Mouse (Mus musculus): Measurements from ENCODE around the gene Ciz1.

Ciz1 gene

DNA sequence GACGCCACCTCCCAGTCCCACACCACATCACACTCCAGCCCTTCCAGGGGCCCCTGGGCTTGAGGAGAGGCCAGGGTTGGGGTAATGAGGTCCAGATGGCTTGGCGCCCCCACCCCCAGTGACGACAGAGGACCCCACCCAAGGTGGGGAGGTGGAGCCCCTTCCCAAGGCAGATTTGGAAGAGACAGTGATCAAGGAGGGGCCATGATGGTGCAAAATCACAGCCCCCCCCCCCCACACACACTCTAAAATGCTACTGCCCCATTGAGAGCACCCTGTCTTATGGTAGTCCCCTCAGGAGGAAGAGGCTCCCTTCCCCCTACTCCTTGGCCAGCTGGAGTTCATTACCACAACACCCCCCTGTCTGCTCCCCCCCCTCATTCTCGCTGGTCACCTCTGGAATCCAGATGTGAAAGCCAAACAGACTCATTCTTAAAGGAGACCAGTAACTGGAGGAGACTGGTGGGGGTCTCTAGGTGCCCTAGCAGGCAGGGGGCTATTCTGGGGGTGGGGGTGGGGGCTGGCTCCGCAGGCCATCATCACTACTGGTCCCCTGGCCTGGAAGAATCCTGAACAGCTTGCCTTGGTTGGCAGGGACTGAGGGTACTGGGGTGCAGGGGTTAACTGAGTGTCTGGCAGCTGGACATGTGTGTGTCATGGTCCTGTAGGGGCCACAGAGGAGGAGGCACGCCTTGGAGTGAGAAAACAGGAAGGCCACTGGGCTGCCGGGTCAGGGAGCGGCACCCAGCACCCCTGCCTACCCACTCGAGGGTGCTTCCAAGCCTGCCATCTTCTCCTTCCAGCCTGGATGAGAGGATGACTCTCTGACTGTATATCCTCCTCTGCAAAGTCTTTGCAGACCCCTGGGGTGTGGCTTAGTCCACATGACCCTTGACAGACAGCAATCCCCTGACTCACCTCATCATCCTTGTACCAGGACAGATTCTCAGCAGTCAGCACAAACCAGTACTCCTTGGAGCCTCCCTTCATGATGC is 32.2 kb upstream of the Ciz1 start:
- peak; percentile 48 for DNase-seq (ENCODE audit: low spot score)

- no peak for DNase-seq (ENCODE audit: low spot score)
Observed at GRCm38 (mm10) chr2:32320721-32321120, 31.4 kb upstream of the Ciz1 start.

DNA sequence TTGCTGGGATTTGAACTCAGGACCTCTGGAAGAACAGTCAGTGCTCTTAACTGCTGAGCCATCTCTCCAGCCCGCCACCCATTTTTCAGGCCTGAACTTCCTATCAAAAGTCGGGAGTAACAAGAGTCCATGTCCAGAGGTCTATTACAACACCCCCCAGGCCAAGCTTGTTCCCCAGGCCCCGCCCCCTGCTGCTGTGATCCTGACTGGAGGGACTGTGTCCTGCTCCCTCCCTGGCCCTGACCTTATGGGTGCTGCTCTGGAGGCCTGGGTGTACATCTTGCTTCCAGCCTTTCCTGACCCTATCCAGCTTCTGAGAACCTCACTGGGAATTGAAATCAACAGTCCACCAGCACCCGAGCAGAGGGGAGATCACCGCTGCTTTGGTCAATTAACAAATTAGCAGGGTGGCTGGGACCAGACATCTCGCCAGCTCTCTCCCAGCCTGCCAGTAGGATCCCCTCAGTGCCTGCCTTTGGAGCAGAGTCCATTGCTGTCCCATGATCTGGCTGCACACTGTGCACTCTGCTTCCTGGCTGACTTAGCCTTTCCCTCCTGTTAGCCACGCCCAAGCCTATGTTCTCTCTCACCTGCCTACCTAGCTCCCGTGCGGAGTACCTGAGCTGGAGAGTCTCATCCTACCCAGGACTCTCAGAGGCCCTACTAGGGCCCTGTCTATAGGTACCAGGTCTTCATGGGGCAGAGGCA is 30.4 kb upstream of the Ciz1 start:
- DNase-seq (ENCODE audit: low spot score), result no peak

GRCm38 (mm10) chr2:32322754-32323741 is 29.1 kb upstream of the Ciz1 start:
- DNase-seq (ENCODE audit: low spot score), result no peak

GRCm38 (mm10) chr2:32324322-32324721 is 27.8 kb upstream of the Ciz1 start:
- no peak for DNase-seq (ENCODE audit: low spot score)

GRCm38 (mm10) chr2:32325342-32325741 is 26.8 kb upstream of the Ciz1 start:
- no peak for DNase-seq (ENCODE audit: low spot score)

DNA sequence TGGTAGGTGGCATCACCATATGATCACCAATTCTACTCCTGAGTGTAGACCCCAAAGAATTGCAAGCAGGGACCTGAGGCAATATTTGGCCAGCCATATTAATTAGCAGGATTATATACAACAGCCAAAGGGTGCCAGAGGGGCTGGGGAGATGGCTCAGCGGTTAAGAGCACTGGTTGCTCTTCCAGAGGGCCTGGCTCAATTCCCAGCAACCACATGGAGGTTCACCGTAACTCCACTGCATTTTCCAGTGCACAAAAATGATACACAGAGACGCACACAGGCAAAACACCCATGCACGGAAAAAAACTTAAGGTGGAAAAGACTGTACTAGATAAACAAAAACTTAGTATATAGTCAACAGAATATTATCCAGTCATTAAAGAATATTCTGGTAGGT is 24.9 kb upstream of the Ciz1 start:
- no peak for DNase-seq (ENCODE audit: low spot score)

- DNase-seq (ENCODE audit: low spot score), result no peak
Observed at GRCm38 (mm10) chr2:32328911-32329460, 23.1 kb upstream of the Ciz1 start.

GRCm38 (mm10) chr2:32329531-32329930 is 22.6 kb upstream of the Ciz1 start:
- DNase-seq (ENCODE audit: low spot score), result no peak

GRCm38 (mm10) chr2:32332159-32332558 is 20.0 kb upstream of the Ciz1 start:
- no peak for DNase-seq (ENCODE audit: low spot score)

GRCm38 (mm10) chr2:32335888-32336287 is 16.2 kb upstream of the Ciz1 start:
- DNase-seq (ENCODE audit: low spot score), result no peak

- DNase-seq (ENCODE audit: low spot score), result no peak
Observed at GRCm38 (mm10) chr2:32339912-32340642, 12.1 kb upstream of the Ciz1 start.

GRCm38 (mm10) chr2:32340836-32341633 is 11.1 kb upstream of the Ciz1 start:
- DNase-seq (ENCODE audit: low spot score), result no peak

DNA sequence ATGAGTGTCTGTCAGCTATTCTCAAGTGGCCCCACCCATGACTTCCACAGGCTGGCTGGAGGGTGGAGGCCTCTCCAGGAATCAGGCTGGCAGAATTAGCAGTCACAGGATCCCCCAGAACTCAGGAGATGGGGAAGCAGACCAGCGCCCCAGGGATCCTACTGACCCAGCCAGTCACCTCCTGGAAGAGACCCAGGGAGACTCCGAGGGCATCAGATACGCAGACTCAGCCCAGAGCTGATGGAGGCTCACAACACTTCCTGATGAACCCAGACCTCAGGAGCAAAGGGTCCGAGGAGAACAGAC is 10.5 kb upstream of the Ciz1 start:
- DNase-seq (ENCODE audit: low spot score), result no peak

GRCm38 (mm10) chr2:32342039-32342438 is 10.1 kb upstream of the Ciz1 start:
- DNase-seq (ENCODE audit: low spot score), result no peak

DNA sequence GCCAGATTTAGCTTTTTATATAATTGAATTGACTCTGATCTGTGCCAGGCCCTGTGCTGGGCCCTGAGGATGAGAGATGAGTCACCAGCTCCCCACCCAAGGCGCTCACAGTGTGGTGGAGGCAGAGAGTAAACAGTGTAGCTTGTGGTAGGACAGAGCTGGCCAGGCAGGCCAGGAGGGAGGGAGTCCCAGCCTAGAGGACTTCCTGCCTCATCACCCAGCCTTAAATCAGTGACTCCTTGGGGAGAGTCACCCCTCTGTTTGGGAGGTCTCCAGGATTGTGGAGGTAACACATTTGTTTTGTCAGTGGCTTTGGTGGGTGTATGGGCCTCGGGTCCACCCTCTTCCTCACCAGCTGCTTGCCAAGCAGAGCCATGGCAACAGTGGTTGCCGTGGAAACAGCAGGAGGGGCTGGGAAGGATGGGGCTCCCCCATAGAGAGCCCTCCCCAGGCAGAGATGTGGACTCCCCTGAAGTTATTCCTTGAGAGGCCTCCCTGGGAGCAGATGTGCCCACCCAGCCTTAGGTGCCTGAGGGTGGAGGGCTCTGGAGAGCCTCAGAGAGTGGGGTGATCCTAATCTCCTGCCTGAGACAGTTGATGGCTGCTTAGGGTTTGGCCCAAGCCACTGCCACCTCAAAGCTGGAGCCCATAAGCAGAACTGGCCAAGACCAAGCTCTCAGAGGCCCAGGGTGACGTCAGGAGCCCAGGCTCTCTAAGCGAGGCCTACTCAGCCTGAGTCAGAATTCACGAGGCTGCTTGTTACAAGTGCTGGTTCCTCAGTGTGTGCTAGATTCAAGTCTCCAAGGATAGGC is 9.4 kb upstream of the Ciz1 start:
- no peak for DNase-seq (ENCODE audit: low spot score)

DNA sequence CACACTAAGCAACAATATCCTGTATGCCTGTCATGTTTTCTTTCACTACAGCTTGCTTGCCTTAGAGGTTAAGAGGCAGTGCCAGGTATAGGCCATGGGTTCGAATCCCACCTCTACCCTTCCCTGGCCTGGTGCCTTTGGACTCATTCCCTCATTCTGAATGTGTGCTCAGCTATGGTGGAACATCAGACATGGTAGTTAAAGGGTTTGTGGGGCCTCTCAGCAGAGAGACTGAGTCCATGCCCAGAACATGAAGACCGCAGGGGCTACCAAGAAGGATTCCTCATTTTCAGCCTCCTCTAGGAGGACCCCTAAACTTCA is 8.8 kb upstream of the Ciz1 start:
- DNase-seq (ENCODE audit: low spot score), result no peak

DNA sequence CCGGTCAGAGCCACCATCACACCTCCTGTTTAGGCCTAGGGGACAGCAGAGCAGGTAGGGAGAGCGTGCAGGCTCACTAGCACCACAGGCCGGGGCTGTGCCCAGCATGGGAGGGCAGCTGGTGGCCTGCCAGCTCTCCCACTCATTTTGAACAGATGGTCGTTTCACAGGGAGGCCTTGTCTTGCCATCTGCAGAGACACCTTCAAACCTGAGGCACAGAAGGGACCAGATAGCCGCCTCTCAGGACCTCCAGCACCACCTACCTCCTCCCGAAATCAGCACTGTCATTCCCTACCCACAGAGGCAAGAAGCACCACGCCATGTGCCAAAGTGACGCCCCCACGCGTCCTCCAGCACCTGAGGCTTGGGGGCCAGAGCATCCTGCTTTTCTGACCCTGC is 8.1 kb upstream of the Ciz1 start:
- no peak for DNase-seq (ENCODE audit: low spot score)

DNA sequence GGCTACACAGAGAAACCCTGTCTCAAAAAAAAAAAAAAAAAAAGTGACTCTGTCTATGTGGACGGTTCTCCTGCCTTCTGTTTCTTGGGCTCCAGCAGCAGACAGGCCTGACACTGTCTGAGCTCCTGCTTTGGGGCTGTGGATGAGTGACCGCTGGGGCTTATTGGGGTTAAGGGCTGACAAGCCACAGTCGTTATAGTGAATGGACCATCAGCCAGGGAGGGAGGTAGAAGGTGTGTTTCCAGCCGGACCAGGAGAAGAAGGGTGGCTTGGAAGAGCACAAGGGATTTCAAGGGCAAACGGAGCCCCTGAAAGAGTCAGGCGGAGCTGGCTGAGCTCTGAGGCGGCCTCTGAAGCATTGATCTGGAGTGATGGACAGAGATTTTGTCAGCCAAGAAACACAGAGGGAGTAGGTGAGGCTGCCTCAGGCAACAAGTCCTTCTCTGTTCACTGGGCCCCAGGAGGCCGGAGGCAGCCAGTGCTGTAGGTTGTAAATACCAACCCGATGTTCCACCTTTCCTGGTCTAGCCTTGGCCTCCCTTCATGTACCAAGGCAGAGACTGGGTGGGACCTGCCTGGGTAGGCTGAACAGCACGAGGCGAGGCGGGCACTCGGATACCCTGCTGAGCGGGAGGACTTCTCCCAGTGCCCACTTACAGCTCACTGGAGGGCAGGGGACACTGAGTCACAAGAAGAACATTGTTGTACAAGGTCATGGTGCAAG is 7.4 kb upstream of the Ciz1 start:
- DNase-seq (ENCODE audit: low spot score), result no peak
